Mouse (Mus musculus) ES-E14 (cell line): Measurements from ENCODE around the gene Pole. TPM values are rescaled to one million over a fixed set of nuclear protein-coding genes. Genes with fewer than 3 reads are reported as not detected.

Source experiments
- DNase-seq: peaks from one replicate; pipeline ENCODE4 v3.0.0-alpha.2; 2013; ENCODE audit warnings: low read depth, low spot score
- H3K27ac ChIP-seq: 2 replicates; pipeline ENCODE4 v1.5.1; 2012; ENCODE audit warnings: low read depth, mild to moderate bottlenecking, low read length, moderate library complexity, mixed read lengths; ENCODE audit not compliant: poor library complexity, insufficient read depth, severe bottlenecking
- H3K36me3 ChIP-seq: 2 replicates; pipeline ENCODE4 v1.6.1; 2012; ENCODE audit warnings: mild to moderate bottlenecking, low read length, moderate library complexity, mixed read lengths; ENCODE audit not compliant: control insufficient read depth, poor library complexity, insufficient read depth, severe bottlenecking
- H3K4me1 ChIP-seq, 2 experiments: fragments of 150-350 bp in 1 of 2; sonication (generic) in 1 of 2; 2 replicates each; pipeline ENCODE4 v1.6.1; 2012; ENCODE audit warnings: low read length in 2 of 2, mild to moderate bottlenecking in 1 of 2, mixed read lengths in 1 of 2; ENCODE audit not compliant: control insufficient read depth in 2 of 2, insufficient read depth in 2 of 2, poor library complexity in 1 of 2
- H3K4me3 ChIP-seq, 2 experiments: fragments of 150-350 bp in 1 of 2; sonication (generic) in 1 of 2; 2 replicates each; pipeline ENCODE4 v1.5.1; 2012; ENCODE audit warnings: low read length in 2 of 2, low read depth in 1 of 2, mild to moderate bottlenecking in 1 of 2, mixed read lengths in 1 of 2; ENCODE audit not compliant: insufficient read depth in 1 of 2, poor library complexity in 1 of 2, severe bottlenecking in 1 of 2
- H3K9ac ChIP-seq: 2 replicates; pipeline ENCODE4 v1.6.1; 2012; ENCODE audit warnings: low read depth, mild to moderate bottlenecking, low read length, mixed read lengths; ENCODE audit not compliant: poor library complexity, insufficient read depth, severe bottlenecking
- H3K9me3 ChIP-seq: fragments of 150-350 bp; sonication (generic); 2 replicates; pipeline ENCODE4 v1.6.1; 2012; ENCODE audit warnings: low read depth, mild to moderate bottlenecking, low read length; ENCODE audit not compliant: control insufficient read depth, insufficient read depth
- CHD2 ChIP-seq: IDR thresholded peaks from 2 replicates; pipeline ENCODE4 v1.6.1; 2014; ENCODE audit warnings: mild to moderate bottlenecking, low read depth, low read length, inconsistent platforms
- HCFC1 ChIP-seq: IDR thresholded peaks from 2 replicates; pipeline ENCODE4 v1.6.1; 2012; ENCODE audit warnings: low read length, inconsistent platforms, borderline replicate concordance; ENCODE audit not compliant: insufficient read depth
- MAFK ChIP-seq: IDR thresholded peaks from 2 replicates; pipeline ENCODE4 v1.6.1; 2014; ENCODE audit warnings: mild to moderate bottlenecking, low read depth, low read length, inconsistent platforms; ENCODE audit not compliant: insufficient read depth
- ZC3H11A ChIP-seq: IDR thresholded peaks from 2 replicates; pipeline ENCODE4 v1.6.1; 2012; ENCODE audit warnings: low read depth, mild to moderate bottlenecking, inconsistent platforms, low read length, borderline replicate concordance
- ZNF384 ChIP-seq: IDR thresholded peaks from 2 replicates; pipeline ENCODE4 v1.6.1; 2012; ENCODE audit warnings: low read depth, low read length, inconsistent platforms
- in situ Hi-C, 2 experiments: fragments of 600-800 bp; cut with MboI; formaldehyde crosslinking; loops; one replicate each; pipeline ENCODE4 v1.15.1; 2025; ENCODE audit warnings: low sequenced_read_pairs in 2 of 2, inconsistent platforms in 1 of 2; ENCODE audit not compliant: unreplicated experiment in 2 of 2
- total RNA-seq: library from RNA; depleted of rRNA; stranded (reverse); fragments of 300-350 nt; gene quantifications from 2 replicates; pipeline ENCODE4 v1.2.3, GENCODE M21; 2012

Gene Pole
- total RNA-seq, 1 experiment: 77.7 TPM

- H3K27ac ChIP-seq: peak overlapping the region; percentile 8; the same call in 1 of the 2 replicates
- H3K9ac ChIP-seq: peak overlapping the region; percentile 71
- DNase-seq: peak; percentile 54
- in situ Hi-C loops: no loop called here
- no peaks in the 10 kb centered on the region for H3K9me3 ChIP-seq
- H3K4me3 ChIP-seq: peak overlapping the region; percentile 74 to 77
- H3K4me1 ChIP-seq: peaks cover 0 to 13% of the 10 kb centered on the region in 2 experiments; a peak in 2 of 4 replicates
- TF ChIP-seq MAFK (no peak), HCFC1 (0 out of 2 replicates have a peak, but pooled peaks have one; percentile 4)
- peaks cover 6% of the 10 kb centered on the region; the same call in 1 of the 2 replicates for H3K36me3 ChIP-seq
Observed at GRCm38 (mm10) chr5:110363179-110363821, 77.2 kb downstream of the Pole start.

- in situ Hi-C loops: no loop called here
- Histone ChIP-seq H3K9me3 (no peaks in the 10 kb centered on the region), H3K36me3 (peaks cover 10% of the 10 kb centered on the region; the same call in 1 of the 2 replicates), H3K9ac (peak overlapping the region; percentile 71), H3K4me3 (peak overlapping the region; percentile 74 to 77), H3K27ac (peak overlapping the region; percentile 8), H3K4me1 (peaks cover 0 to 13% of the 10 kb centered on the region in 2 experiments; a peak in 2 of 4 replicates)
- TF ChIP-seq ZNF384 (no peak), HCFC1 (no peak), ZC3H11A (no peak), CHD2 (no peak), MAFK (no peak)
- no peak for DNase-seq
Observed at GRCm38 (mm10) chr5:110363822-110364545, 77.9 kb downstream of the Pole start.

- Histone ChIP-seq H3K9ac (no peak overlapping the region), H3K4me1 (peaks cover 0 to 13% of the 10 kb centered on the region in 2 experiments; a peak in 2 of 4 replicates), H3K27ac (no peak overlapping the region), H3K36me3 (peaks cover 17% of the 10 kb centered on the region; the same call in 1 of the 2 replicates), H3K4me3 (no peak overlapping the region; a peak in 1 of 4 replicates), H3K9me3 (no peaks in the 10 kb centered on the region)
- in situ Hi-C loops: no loop called here
- TF ChIP-seq ZC3H11A: 0 out of 2 replicates have a peak, but pooled peaks have one; percentile 17
- no peak for TF ChIP-seq HCFC1
- DNase-seq: peak; percentile 78
Observed at GRCm38 (mm10) chr5:110376802-110377433, 90.8 kb downstream of the Pole start.

GRCm38 (mm10) chr5:110378181-110378583 is 92.1 kb downstream of the Pole start:
- H3K4me1 ChIP-seq: peaks cover 0 to 13% of the 10 kb centered on the region in 2 experiments; a peak in 2 of 4 replicates
- no peaks in the 10 kb centered on the region for H3K9me3 ChIP-seq
- H3K4me3 ChIP-seq: peak overlapping the region; percentile 75 to 86
- H3K36me3 ChIP-seq: peaks cover 17% of the 10 kb centered on the region; the same call in 1 of the 2 replicates
- no peak for TF ChIP-seq CHD2
- no peak for TF ChIP-seq HCFC1
- no peak for TF ChIP-seq ZC3H11A
- no peak for TF ChIP-seq ZNF384
- TF ChIP-seq MAFK: no peak
- peak overlapping the region; percentile 83 for H3K9ac ChIP-seq
- no peak overlapping the region for H3K27ac ChIP-seq
- peak; percentile 68 for DNase-seq
- in situ Hi-C loops: no loop called here
